Mouse (Mus musculus) olfactory bulb, adult 2 months (tissue): ENCODE results near the gene Slc25a15. TPM values are rescaled to one million over a fixed set of nuclear protein-coding genes. Genes with fewer than 3 reads are reported as not detected.

ENCODE experiments used
- H3K27ac ChIP-seq: fragments of 200-500 bp; 2 replicates; pipeline ENCODE4 v1.5.1; 2012; ENCODE audit warnings: low read depth, low read length; ENCODE audit not compliant: insufficient read depth
- H3K4me1 ChIP-seq: fragments of 200-500 bp; 2 replicates; pipeline ENCODE4 v1.6.1; 2012; ENCODE audit warnings: low read length; ENCODE audit not compliant: control insufficient read depth, insufficient read depth
- H3K4me3 ChIP-seq: fragments of 200-500 bp; 2 replicates; pipeline ENCODE4 v1.5.1; 2012; ENCODE audit warnings: mild to moderate bottlenecking, low read depth, low read length, moderate library complexity; ENCODE audit not compliant: insufficient read depth
- CTCF ChIP-seq: fragments of 200-500 bp; IDR thresholded peaks from 2 replicates; pipeline ENCODE4 v1.5.1; 2012; ENCODE audit warnings: low read depth, mild to moderate bottlenecking, low read length, moderate library complexity; ENCODE audit not compliant: insufficient read depth
- POLR2A ChIP-seq: fragments of 200-500 bp; IDR thresholded peaks from 2 replicates; pipeline ENCODE4 v1.6.1; 2012; ENCODE audit warnings: mild to moderate bottlenecking, low read depth, low read length, moderate library complexity; ENCODE audit not compliant: insufficient read depth
- WGBS: fragments of 180-500 bp; shearing (Covaris S2); methylation state at CpG from one replicate; pipeline ENCODE4 v1.1.7; 2018; 5-methylcytosine and 5-hydroxymethylcytosine counted together
- polyA plus RNA-seq: library from polyadenylated mRNA; stranded (reverse); fragments of >200 nt; gene quantifications from 2 replicates; pipeline ENCODE4 v1.2.4, GENCODE M21; 2012; ENCODE audit warnings: low replicate concordance; ENCODE audit not compliant: missing spikeins, insufficient read depth, insufficient read length

Gene Slc25a15
- polyA plus RNA-seq, 1 experiment: not detected

GRCm38 (mm10) chr8:22359882-22360281 lies 38.5 kb downstream of the Slc25a15 start:
- TF ChIP-seq POLR2A (no peak), CTCF (no peak)
- 89% methylated on average over 6 of the region's 6 CpGs for WGBS
- Histone ChIP-seq H3K4me3 (no peak overlapping the region), H3K4me1 (no peaks in the 10 kb centered on the region), H3K27ac (no peak overlapping the region)

- Histone ChIP-seq H3K4me1 (no peaks in the 10 kb centered on the region), H3K4me3 (no peak overlapping the region), H3K27ac (no peak overlapping the region)
- 85% methylated on average over 6 of the region's 6 CpGs for WGBS
- TF ChIP-seq POLR2A (no peak), CTCF (no peak)
These were observed 39.0 kb downstream of the Slc25a15 start for GRCm38 (mm10) chr8:22359359-22359758.

GRCm38 (mm10) chr8:22335426-22335825 lies 63.0 kb downstream of the Slc25a15 start:
- H3K4me3 ChIP-seq: no peak overlapping the region
- TF ChIP-seq POLR2A (no peak), CTCF (no peak)
- H3K27ac ChIP-seq: no peak overlapping the region
- no peaks in the 10 kb centered on the region for H3K4me1 ChIP-seq
- 94% methylated on average over 13 of the region's 13 CpGs for WGBS

Other genes starting within 250 kb of the Slc25a15 start
- gene Nek3, start 232.2 kb downstream of the Slc25a15 start, polyA plus RNA-seq: not detected in 2 replicates
- gene Ckap2, start 212.8 kb downstream of the Slc25a15 start, polyA plus RNA-seq: not detected in 2 replicates
- gene Vps36, start 205.8 kb downstream of the Slc25a15 start, polyA plus RNA-seq: not detected in 2 replicates
- gene Thsd1, start 171.3 kb downstream of the Slc25a15 start, polyA plus RNA-seq: not detected in 2 replicates
- not detected in 2 replicates for gene Tpte, start 115.2 kb downstream of the Slc25a15 start, polyA plus RNA-seq
- gene Mrps31, start 12.8 kb upstream of the Slc25a15 start, polyA plus RNA-seq: not detected in 2 replicates